Mouse (Mus musculus) embryonic fibroblast, embryonic 13.5 days (primary cell): ENCODE results near the gene Suz12.
"Not testable (repeated sequence)": the region's sequence is repeated elsewhere in the genome, so short reads cannot be mapped to it uniquely, and the experiment has no call there.

Source experiments
- CTCF ChIP-seq: IDR thresholded peaks from 2 replicates; pipeline ENCODE4 v1.5.1; 2011; ENCODE audit warnings: mild to moderate bottlenecking, control low read depth, low read length, moderate library complexity, borderline replicate concordance; ENCODE audit not compliant: insufficient read depth
- POLR2A ChIP-seq: IDR thresholded peaks from 2 replicates; pipeline ENCODE4 v1.6.1; 2011; ENCODE audit warnings: low read depth, mild to moderate bottlenecking, control low read depth, low read length, moderate library complexity

GRCm38 (mm10) chr11:80066373-80066772 is 73.5 kb downstream of the Suz12 start:
- not testable (repeated sequence) for TF ChIP-seq CTCF, POLR2A
